Mouse (Mus musculus) splenic B cell, adult 2 months (primary cell): ENCODE data around the gene Olfr680-ps1.
"Not testable (repeated sequence)": the region's sequence is repeated elsewhere in the genome, so short reads cannot be mapped to it uniquely, and the experiment has no call there.

Source experiments
- DNase-seq: peaks from one replicate; pipeline ENCODE4 v3.0.0-alpha.2; 2011; ENCODE audit warnings: low read depth, low spot score
- H3K27me3 ChIP-seq: 2 replicates; pipeline ENCODE4 v1.6.1; 2012; ENCODE audit warnings: mild to moderate bottlenecking, low read length, moderate library complexity, mixed read lengths; ENCODE audit not compliant: control insufficient read depth, poor library complexity, insufficient read depth, severe bottlenecking
- H3K36me3 ChIP-seq: 2 replicates; pipeline ENCODE4 v1.6.1; 2012; ENCODE audit warnings: mild to moderate bottlenecking, low read length, moderate library complexity, mixed read lengths; ENCODE audit not compliant: control insufficient read depth, poor library complexity, insufficient read depth, severe bottlenecking

Olfr680-ps1 gene

GRCm38 (mm10) chr7:105092717-105093116 lies at the start of gene Olfr680-ps1:
TSS of gene Olfr680-ps1 (minus strand) at chr7:105092817.
- not testable (repeated sequence) for H3K27me3 ChIP-seq, H3K36me3 ChIP-seq, DNase-seq

- Histone ChIP-seq H3K27me3 (no peaks in the 10 kb centered on the region), H3K36me3 (no peaks in the 10 kb centered on the region)
- no peak for DNase-seq
Measured at GRCm38 (mm10) chr7:105141275-105141674, 48.7 kb upstream of the Olfr680-ps1 start.

- DNase-seq = no peak
- no peaks in the 10 kb centered on the region for H3K27me3 ChIP-seq
Measured at GRCm38 (mm10) chr7:105116536-105116935, 23.9 kb upstream of the Olfr680-ps1 start, which contains the start of gene Olfr681. TSS of gene Olfr681 (plus strand) at chr7:105116836.

GRCm38 (mm10) chr7:105080905-105081304 lies 11.7 kb downstream of the Olfr680-ps1 start, which contains the start of gene Olfr679:
TSS of gene Olfr679 (plus strand) at chr7:105081205.
- DNase-seq = no peak
- no peaks in the 10 kb centered on the region for H3K27me3 ChIP-seq
- no peaks in the 10 kb centered on the region for H3K36me3 ChIP-seq

More at GRCm38 (mm10) chr7:105116536-105116935, 23.9 kb upstream of the Olfr680-ps1 start, which contains the start of gene Olfr681:
- H3K36me3 ChIP-seq = no peaks in the 10 kb centered on the region

GRCm38 (mm10) chr7:105064175-105064574 lies 28.4 kb downstream of the Olfr680-ps1 start, which contains the start of gene Olfr678:
TSS of gene Olfr678 (plus strand) at chr7:105064475.
- Histone ChIP-seq H3K27me3 (no peaks in the 10 kb centered on the region), H3K36me3 (no peaks in the 10 kb centered on the region)
- DNase-seq = no peak

- no peak for DNase-seq
- Histone ChIP-seq H3K36me3 (no peaks in the 10 kb centered on the region), H3K27me3 (no peaks in the 10 kb centered on the region)
Measured at GRCm38 (mm10) chr7:105058951-105059350, 33.7 kb downstream of the Olfr680-ps1 start.
